Mouse (Mus musculus): ENCODE results near the gene Slc25a53.
A peak's percentile ranks its signal among the peaks of the same experiment; 100 is the strongest.
"Not testable (repeated sequence)": the region's sequence is repeated elsewhere in the genome, so short reads cannot be mapped to it uniquely, and the experiment has no call there.

The Slc25a53 gene

DNA sequence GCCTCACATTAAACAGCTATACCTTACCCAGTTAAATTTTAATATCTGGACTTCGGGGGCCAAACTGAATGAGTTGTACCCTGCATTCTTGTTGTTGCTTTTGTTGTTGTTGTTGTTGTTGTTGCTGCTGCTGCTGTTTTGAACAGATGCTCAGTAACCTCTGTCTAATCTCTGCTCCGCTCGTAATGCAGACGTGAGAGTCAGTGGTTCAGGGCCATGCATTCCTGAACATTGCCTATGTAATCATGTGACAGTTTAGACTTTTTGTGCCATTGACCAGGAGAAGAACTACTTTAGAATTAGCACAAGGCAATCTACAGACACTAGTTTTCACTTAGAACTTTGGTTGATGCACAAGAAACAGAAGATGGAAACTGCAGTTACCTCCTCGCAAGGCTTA lies 79.8 kb downstream of the Slc25a53 start:
- DNase-seq = not testable (repeated sequence)

DNA sequence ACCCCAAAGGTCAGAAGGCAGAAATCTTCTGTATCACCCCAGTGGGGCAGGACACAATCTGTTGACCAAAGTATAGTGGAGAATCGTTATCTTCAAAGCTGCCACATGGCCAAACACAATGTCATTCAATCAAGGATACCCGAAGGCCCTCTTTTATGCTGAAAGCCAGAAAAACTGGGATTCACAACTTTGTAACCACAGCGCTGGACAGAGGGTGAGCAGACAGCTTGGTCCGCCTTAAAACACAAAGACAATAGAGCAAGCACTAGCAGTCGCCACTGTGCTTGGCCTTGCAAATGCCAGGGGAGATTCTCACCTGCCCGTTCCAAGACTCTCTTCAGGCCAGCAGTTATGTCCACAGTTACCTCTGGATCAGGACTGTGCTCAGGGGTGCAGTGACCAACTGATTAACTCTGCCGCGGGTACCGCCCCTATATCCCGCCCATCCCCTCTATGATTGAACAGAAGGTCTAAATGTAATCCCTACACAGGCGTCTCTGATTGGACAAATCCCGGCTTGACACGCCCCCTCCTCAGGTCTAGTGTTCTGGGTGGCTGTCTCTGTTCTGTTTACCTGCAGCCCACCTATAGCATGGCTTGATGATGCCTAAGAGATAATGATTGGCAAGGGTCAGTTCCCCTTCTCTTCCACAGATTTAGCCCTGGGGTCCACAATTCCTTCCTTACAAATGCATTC lies 80.4 kb downstream of the Slc25a53 start:
- peak; percentile 70 for DNase-seq

DNA sequence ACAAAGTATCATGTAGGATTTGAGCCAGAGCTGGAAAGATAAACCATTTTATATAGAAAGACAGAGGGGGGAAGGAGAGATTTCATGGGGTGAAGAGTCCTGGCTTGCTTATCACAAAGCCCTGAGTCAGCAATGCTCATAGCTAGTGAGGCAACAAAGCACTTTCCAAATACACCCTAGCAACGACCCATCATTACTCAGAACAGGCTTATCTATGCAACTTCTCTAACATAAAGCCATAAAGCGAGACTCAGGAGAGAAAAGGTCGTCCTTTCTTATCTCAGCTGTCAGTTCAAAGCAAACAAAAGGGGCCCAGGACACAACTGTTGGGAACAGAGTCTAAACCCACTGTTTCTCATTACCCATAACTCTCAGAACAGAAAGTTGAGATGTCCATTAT lies 100.1 kb downstream of the Slc25a53 start:
- DNase-seq = no peak

All from right cerebral cortex, postnatal 25 days (tissue).